Mouse (Mus musculus) midbrain, embryonic 10.5 days (tissue): ENCODE results near the gene Slc1a5. TPM values are rescaled to one million over a fixed set of nuclear protein-coding genes. Genes with fewer than 3 reads are reported as not detected.

Source experiments
- DNase-seq: peaks from one replicate; pipeline ENCODE4 v3.0.0-alpha.2; 2017; ENCODE audit warnings: low spot score
- H3K27ac ChIP-seq: fragments of 300-500 bp; sonication (generic); replicated peaks from 2 replicates; pipeline ENCODE4 v1.5.1; 2016; ENCODE audit warnings: mild to moderate bottlenecking
- H3K27me3 ChIP-seq: fragments of 300-500 bp; sonication (generic); 2 replicates; pipeline ENCODE4 v1.6.1; 2016; ENCODE audit warnings: low read depth, mild to moderate bottlenecking; ENCODE audit not compliant: poor library complexity, severe bottlenecking
- H3K36me3 ChIP-seq: fragments of 300-500 bp; sonication (generic); 2 replicates; pipeline ENCODE4 v1.6.1; 2016; ENCODE audit warnings: mild to moderate bottlenecking, moderate library complexity
- H3K4me1 ChIP-seq: fragments of 300-500 bp; sonication (generic); 2 replicates; pipeline ENCODE4 v1.6.1; 2016
- H3K4me3 ChIP-seq: fragments of 300-500 bp; sonication (generic); 2 replicates; pipeline ENCODE4 v1.5.1; 2016; ENCODE audit warnings: mild to moderate bottlenecking, moderate library complexity
- H3K9me3 ChIP-seq: fragments of 300-500 bp; sonication (generic); replicated peaks from 2 replicates; pipeline ENCODE4 v1.6.1; 2016; ENCODE audit warnings: mild to moderate bottlenecking
- WGBS: fragments of 180-500 bp; shearing (Covaris S2); methylation state at CpG from one replicate; pipeline ENCODE4 v1.1.7; 2016; 5-methylcytosine and 5-hydroxymethylcytosine counted together
- polyA plus RNA-seq: library from polyadenylated mRNA; unstranded; fragments of >200 nt; fragmentation: Nextera tagmentation; extraction: Ambion mirVana; gene quantifications from 2 replicates; pipeline ENCODE4 v1.2.1, GENCODE M21; 2016

Slc1a5 gene
- polyA plus RNA-seq, 1 experiment from 2014 or later = 40.4 TPM

GRCm38 (mm10) chr7:16761005-16761481 lies 20.1 kb upstream of the Slc1a5 start:
- peak overlapping the region; percentile 28; the same call in 1 of the 2 replicates for H3K27ac ChIP-seq
- H3K36me3 ChIP-seq = no peaks in the 10 kb centered on the region
- WGBS = 55% methylated on average over 10 of the region's 10 CpGs
- DNase-seq = no peak
- H3K4me3 ChIP-seq = no peak overlapping the region
- H3K27me3 ChIP-seq = no peaks in the 10 kb centered on the region
- H3K9me3 ChIP-seq = no peaks in the 10 kb centered on the region
- peaks cover 13% of the 10 kb centered on the region for H3K4me1 ChIP-seq

DNA sequence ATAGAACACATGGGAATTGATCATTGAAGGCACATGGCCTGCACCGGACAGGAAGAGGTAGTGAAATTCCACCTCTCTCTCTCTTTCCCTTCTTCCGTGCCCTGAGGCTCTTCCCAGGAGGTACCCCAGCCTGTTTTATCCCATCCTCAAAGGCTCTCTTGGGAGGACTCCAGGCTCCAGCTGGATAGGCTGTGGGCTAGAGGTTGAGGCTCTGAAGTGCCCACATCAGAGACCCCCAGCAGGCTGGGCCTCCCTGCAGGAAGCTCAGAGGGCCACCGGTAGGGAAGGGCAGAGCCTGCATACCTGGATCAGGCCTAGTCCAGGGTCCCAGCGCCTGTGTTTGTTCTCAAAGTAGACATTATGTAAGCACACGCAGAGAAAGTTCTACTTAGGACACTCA lies 19.5 kb upstream of the Slc1a5 start:
- Histone ChIP-seq H3K36me3 (no peaks in the 10 kb centered on the region), H3K4me1 (peaks cover 19% of the 10 kb centered on the region), H3K27ac (no peak overlapping the region), H3K9me3 (no peaks in the 10 kb centered on the region), H3K4me3 (no peak overlapping the region), H3K27me3 (no peaks in the 10 kb centered on the region)
- no peak for DNase-seq
- 56% methylated on average over 5 of the region's 5 CpGs for WGBS

GRCm38 (mm10) chr7:16763463-16764218 lies 17.5 kb upstream of the Slc1a5 start:
- Histone ChIP-seq H3K27me3 (no peaks in the 10 kb centered on the region), H3K4me1 (peaks cover 23% of the 10 kb centered on the region), H3K9me3 (no peaks in the 10 kb centered on the region), H3K4me3 (no peak overlapping the region), H3K36me3 (no peaks in the 10 kb centered on the region), H3K27ac (no peak overlapping the region)
- no peak for DNase-seq
- WGBS = 92% methylated on average over 7 of the region's 7 CpGs

DNA sequence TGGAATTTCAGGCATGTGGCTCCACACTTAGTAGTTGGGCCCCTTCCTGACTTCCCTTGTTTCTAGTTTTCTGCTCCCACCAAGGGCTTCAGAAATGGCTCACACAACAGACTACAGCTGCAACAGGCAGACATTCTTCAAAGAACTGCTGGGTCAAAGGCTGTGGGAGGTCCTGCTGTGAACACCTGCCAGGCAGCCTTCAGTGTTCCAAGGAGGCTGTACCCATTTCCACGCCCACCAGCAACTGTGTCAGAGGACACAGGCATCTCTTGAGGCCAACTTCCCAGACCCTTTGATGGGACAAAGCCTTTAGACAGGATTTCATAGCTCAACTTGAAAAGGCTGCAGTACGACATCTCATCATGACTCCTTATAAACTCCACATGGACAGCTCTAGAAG lies 14.7 kb upstream of the Slc1a5 start:
- Histone ChIP-seq H3K36me3 (no peaks in the 10 kb centered on the region), H3K27ac (no peak overlapping the region), H3K4me3 (no peak overlapping the region), H3K9me3 (peaks cover 13% of the 10 kb centered on the region), H3K4me1 (peaks cover 14% of the 10 kb centered on the region), H3K27me3 (no peaks in the 10 kb centered on the region)
- WGBS = 32% methylated on average over 2 of the region's 2 CpGs
- peak; percentile 22 for DNase-seq

GRCm38 (mm10) chr7:16775888-16776287 lies 5.3 kb upstream of the Slc1a5 start:
- 68% methylated on average over 5 of the region's 5 CpGs for WGBS
- DNase-seq = no peak
- Histone ChIP-seq H3K4me1 (peaks cover 3% of the 10 kb centered on the region; the same call in 1 of the 2 replicates), H3K9me3 (peaks cover 13% of the 10 kb centered on the region), H3K27me3 (no peaks in the 10 kb centered on the region), H3K4me3 (no peak overlapping the region), H3K27ac (no peak overlapping the region), H3K36me3 (no peaks in the 10 kb centered on the region)

DNA sequence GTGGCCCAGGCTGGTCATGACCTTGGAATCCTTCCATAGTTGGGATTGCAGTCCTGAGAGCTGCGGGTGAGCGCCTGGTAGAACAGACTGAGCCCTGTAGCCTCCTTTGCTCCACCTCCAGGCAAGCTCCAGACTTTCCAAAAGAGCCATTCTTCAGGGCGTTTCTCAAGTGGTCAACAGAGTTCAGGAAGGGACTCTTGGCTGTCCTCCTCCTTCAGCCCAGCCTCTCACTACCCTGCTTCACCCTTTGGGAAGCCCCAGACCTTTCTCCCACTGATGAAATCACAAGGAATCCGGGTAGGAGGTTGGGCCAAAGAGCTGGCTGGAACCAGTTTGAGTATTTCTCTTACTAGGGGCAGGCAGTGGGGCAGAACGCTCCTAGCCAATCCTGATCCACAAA lies 1.1 kb upstream of the Slc1a5 start:
- Histone ChIP-seq H3K4me3 (no peak overlapping the region), H3K27ac (0 out of 2 replicates have a peak overlapping the region, but pooled peaks have one; percentile 20), H3K4me1 (peaks cover 39% of the 10 kb centered on the region), H3K9me3 (no peaks in the 10 kb centered on the region), H3K36me3 (0 out of 2 replicates have a peak, but pooled peaks cover 6% of the 10 kb centered on the region), H3K27me3 (no peaks in the 10 kb centered on the region)
- no peak for DNase-seq
- 78% methylated on average over 5 of the region's 5 CpGs for WGBS

DNA sequence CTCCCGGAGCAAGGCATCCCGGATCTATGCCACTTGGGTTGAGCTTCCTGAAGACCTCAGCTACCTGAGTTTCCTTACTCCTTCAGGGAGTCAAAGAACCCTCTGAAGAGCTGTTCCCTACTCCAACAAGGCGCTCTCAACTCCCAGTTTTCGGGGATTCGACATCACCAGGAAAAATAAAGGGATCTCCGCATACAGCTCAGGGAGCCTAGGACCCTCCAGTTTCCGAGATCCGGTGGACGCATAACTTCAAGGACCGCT lies 345 bp downstream of the Slc1a5 start:
- Histone ChIP-seq H3K27ac (peak overlapping the region; percentile 85), H3K9me3 (no peaks in the 10 kb centered on the region), H3K27me3 (no peaks in the 10 kb centered on the region), H3K4me1 (peaks cover 47% of the 10 kb centered on the region), H3K36me3 (peaks cover 17% of the 10 kb centered on the region), H3K4me3 (peak overlapping the region; percentile 75)
- 0% methylated on average over 10 of the region's 10 CpGs for WGBS
- no peak for DNase-seq

GRCm38 (mm10) chr7:16781816-16782554 lies 845 bp downstream of the Slc1a5 start:
- peak overlapping the region; percentile 85 for H3K27ac ChIP-seq
- no peaks in the 10 kb centered on the region for H3K27me3 ChIP-seq

GRCm38 (mm10) chr7:16782555-16783125 lies 1.5 kb downstream of the Slc1a5 start:
- Histone ChIP-seq H3K27me3 (no peaks in the 10 kb centered on the region), H3K4me3 (peak overlapping the region; percentile 75), H3K9me3 (no peaks in the 10 kb centered on the region), H3K36me3 (peaks cover 27% of the 10 kb centered on the region), H3K27ac (peak overlapping the region; percentile 85), H3K4me1 (peaks cover 47% of the 10 kb centered on the region)
- DNase-seq = peak; percentile 21
- under 1% methylated on average over 11 of the region's 11 CpGs for WGBS

More at GRCm38 (mm10) chr7:16781816-16782554, 845 bp downstream of the Slc1a5 start:
- under 1% methylated on average over 60 of the region's 60 CpGs for WGBS
- no peaks in the 10 kb centered on the region for H3K9me3 ChIP-seq
- peaks cover 22% of the 10 kb centered on the region for H3K36me3 ChIP-seq
- peak; percentile 58 for DNase-seq
- peaks cover 47% of the 10 kb centered on the region for H3K4me1 ChIP-seq
- H3K4me3 ChIP-seq = peak overlapping the region; percentile 75

DNA sequence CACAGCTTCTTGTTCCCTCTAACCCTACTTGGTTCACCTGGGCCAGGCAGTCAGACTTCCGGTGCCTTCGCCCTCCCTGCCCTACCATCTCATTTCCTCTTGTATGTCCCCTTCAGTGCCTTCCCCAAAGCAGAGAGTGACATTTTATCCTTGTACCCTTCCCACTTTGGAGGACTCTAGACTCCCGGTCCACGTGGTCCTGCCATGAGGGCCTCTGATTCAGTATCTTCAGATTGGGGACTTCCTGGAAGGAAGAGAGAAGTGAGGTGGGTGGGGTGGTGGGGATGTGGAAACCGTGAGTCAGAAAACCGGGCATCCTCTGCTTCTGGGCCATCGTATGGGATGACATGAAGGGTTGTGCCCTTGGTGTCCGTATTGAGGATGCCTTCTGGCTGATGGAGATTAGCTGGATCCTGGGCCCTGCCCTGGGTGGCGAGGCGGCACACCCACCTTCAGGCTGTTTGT lies 2.1 kb downstream of the Slc1a5 start:
- Histone ChIP-seq H3K27me3 (no peaks in the 10 kb centered on the region), H3K27ac (peak overlapping the region; percentile 85), H3K4me1 (peaks cover 47% of the 10 kb centered on the region), H3K36me3 (peaks cover 33% of the 10 kb centered on the region), H3K9me3 (no peaks in the 10 kb centered on the region), H3K4me3 (peak overlapping the region; percentile 75)
- DNase-seq = no peak
- 12% methylated on average over 10 of the region's 10 CpGs for WGBS

DNA sequence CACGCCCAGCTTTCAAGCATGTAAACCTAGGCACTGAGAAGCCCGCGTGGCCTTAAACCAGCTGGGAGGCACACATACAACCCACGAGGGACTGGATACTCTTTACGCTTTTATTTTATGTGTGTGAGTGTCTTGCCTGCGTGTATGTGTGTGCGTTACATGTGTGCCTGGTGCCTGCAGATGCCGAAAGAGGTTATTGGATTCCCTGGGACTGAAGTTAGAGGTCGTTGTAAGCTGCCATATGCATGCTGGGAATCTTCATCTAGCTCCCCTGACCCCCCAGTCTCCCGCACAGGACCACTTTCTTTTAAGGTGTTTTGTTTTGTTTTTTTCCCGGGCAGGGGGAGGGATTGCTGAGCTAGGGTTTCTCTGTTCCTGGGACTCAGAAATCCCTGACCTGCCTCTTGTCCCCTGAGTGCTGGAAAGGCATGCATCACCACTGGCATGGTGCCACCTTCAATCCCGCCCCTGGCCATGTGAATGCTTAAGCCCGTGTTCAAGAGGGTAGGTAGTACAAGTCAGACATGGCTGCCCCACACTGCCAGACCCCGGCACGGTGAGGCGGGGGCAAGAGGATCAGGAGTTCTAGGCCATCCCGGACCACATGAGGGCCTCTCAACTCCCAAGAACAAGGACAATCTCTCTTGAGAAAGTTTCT lies 2.7 kb downstream of the Slc1a5 start:
- peaks cover 40% of the 10 kb centered on the region for H3K36me3 ChIP-seq
- 52% methylated on average over 17 of the region's 17 CpGs for WGBS
- H3K4me3 ChIP-seq = peak overlapping the region; percentile 75
- H3K4me1 ChIP-seq = peaks cover 47% of the 10 kb centered on the region
- no peak for DNase-seq
- peak overlapping the region; percentile 85 for H3K27ac ChIP-seq
- no peaks in the 10 kb centered on the region for H3K27me3 ChIP-seq
- H3K9me3 ChIP-seq = no peaks in the 10 kb centered on the region

- Histone ChIP-seq H3K4me1 (peaks cover 47% of the 10 kb centered on the region), H3K27me3 (no peaks in the 10 kb centered on the region), H3K36me3 (peaks cover 46% of the 10 kb centered on the region), H3K4me3 (peak overlapping the region; percentile 75), H3K9me3 (no peaks in the 10 kb centered on the region), H3K27ac (peak overlapping the region; percentile 52; the same call in 1 of the 2 replicates)
- no peak for DNase-seq
- 80% methylated on average over 10 of the region's 10 CpGs for WGBS
These were observed 3.4 kb downstream of the Slc1a5 start for GRCm38 (mm10) chr7:16784498-16784976.
